17 mouse cellular contexts compared by ENCODE assay signal in genomic region chr8:70377049-70377448, GRCm38 (mm10). TPM values are rescaled to one million over a fixed set of nuclear protein-coding genes. Genes with fewer than 3 reads are reported as not detected.
DNase-seq lines count a peak whose midpoint lies in the region; ATAC-seq and TF ChIP-seq lines count a peak whose summit lies in the region.
"Had no signal": no experiment of that assay in that cellular context is flagged by ENCODE, and none has a peak within 500 bp of the region (broad histone marks: within the 10 kb centered on the region; RNA-seq: fewer than 3 reads in every experiment).

No protein-coding gene starts in this region.

- no peaks in the 10 kb centered on the region for H3K36me3 ChIP-seq in liver, embryonic 14.5 days (replicated peaks; ENCODE audit: control insufficient read depth, insufficient read depth, low read depth)
- H3K36me3 ChIP-seq in liver, embryonic 12.5 days = no peaks in the 10 kb centered on the region
- H3K36me3 ChIP-seq in ES-Bruce4 (ENCODE audit: control insufficient read depth, insufficient read depth, low read length, poor library complexity, severe bottlenecking) = no peaks in the 10 kb centered on the region
- no peaks in the 10 kb centered on the region for H3K36me3 ChIP-seq in embryonic facial prominence, embryonic 15.5 days
- H3K36me3 ChIP-seq in kidney, embryonic 14.5 days (ENCODE audit: control insufficient read depth, insufficient read depth, low read length) = no peaks in the 10 kb centered on the region
- H3K36me3 ChIP-seq: heart, embryonic 15.5 days; hindbrain, embryonic 12.5 days had no signal

- WGBS in liver, embryonic 14.5 days (ENCODE audit: insufficient replicate concordance) = 13% methylated on average over 15 of the region's 15 CpGs
- 17% methylated on average over 15 of the region's 15 CpGs for WGBS in liver, embryonic 12.5 days (ENCODE audit: insufficient replicate concordance)
- 15% methylated on average over 15 of the region's 15 CpGs for WGBS in embryonic facial prominence, embryonic 15.5 days
- WGBS in kidney, embryonic 14.5 days = 15% methylated on average over 15 of the region's 15 CpGs

- TF ChIP-seq POLR2A in ES-Bruce4 (IDR thresholded peaks at IDR 0.05; ENCODE audit: insufficient read depth, low read length) = no peak

- H3K9ac ChIP-seq in liver, embryonic 14.5 days (replicated peaks) = no peak overlapping the region
- no peak overlapping the region for H3K9ac ChIP-seq in liver, embryonic 12.5 days
- H3K9ac ChIP-seq in ES-Bruce4 (ENCODE audit: low read depth, poor library complexity, severe bottlenecking) = no peak overlapping the region
- H3K9ac ChIP-seq in embryonic facial prominence, embryonic 15.5 days = no peak overlapping the region
- no peak overlapping the region for H3K9ac ChIP-seq in kidney, embryonic 14.5 days (ENCODE audit: low read depth, low read length)
- H3K9ac ChIP-seq: heart, embryonic 15.5 days; liver, postnatal 0 days had no signal

- H3K27ac ChIP-seq in liver, embryonic 14.5 days = no peak overlapping the region
- H3K27ac ChIP-seq in liver, embryonic 12.5 days = no peak overlapping the region
- H3K27ac ChIP-seq in ES-Bruce4 (ENCODE audit: insufficient read depth, low read length) = no peak overlapping the region
- no peak overlapping the region for H3K27ac ChIP-seq in embryonic facial prominence, embryonic 15.5 days (replicated peaks)
- H3K27ac ChIP-seq in kidney, embryonic 14.5 days (ENCODE audit: low read depth, low read length) = no peak overlapping the region
- H3K27ac ChIP-seq: heart, embryonic 15.5 days; hindbrain, embryonic 12.5 days; macrophage had no signal

- no peak for TF ChIP-seq EP300 in liver, embryonic 14.5 days (IDR thresholded peaks at IDR 0.05; ENCODE audit: low read depth)
- no peak for TF ChIP-seq EP300 in ES-Bruce4 (IDR thresholded peaks at IDR 0.05; ENCODE audit: insufficient read depth, low read depth, low read length)

- peak; percentile 17 for DNase-seq in embryo, embryonic 10.5 days (ENCODE audit: low spot score)
- no peak for DNase-seq in embryo, embryonic 10 days (ENCODE audit: low spot score)
- DNase-seq in liver, embryonic 14.5 days (ENCODE audit: low read depth in 3 of 3, low spot score in 3 of 3) = no peak
- no peak for DNase-seq in frontal cortex, postnatal 10 days (ENCODE audit: low spot score in 2 of 2)
- DNase-seq: adrenal gland, postnatal 36 days; kidney, adult 8-10 months; left cerebral cortex, postnatal 4 days; right cerebral cortex, postnatal 4 days had no signal

- no peaks in the 10 kb centered on the region; a peak in 3 of 4 replicates for H3K4me1 ChIP-seq in liver, embryonic 14.5 days (replicated peaks; ENCODE audit: control insufficient read depth in 2 of 2, insufficient read depth in 2 of 2, low read length in 1 of 2)
- H3K4me1 ChIP-seq in liver, embryonic 12.5 days = peaks cover 39% of the 10 kb centered on the region
- H3K4me1 ChIP-seq in ES-Bruce4 (ENCODE audit: control insufficient read depth, insufficient read depth, low read length) = no peaks in the 10 kb centered on the region
- H3K4me1 ChIP-seq in embryonic facial prominence, embryonic 15.5 days = peaks cover 36% of the 10 kb centered on the region
- H3K4me1 ChIP-seq in kidney, embryonic 14.5 days (ENCODE audit: control insufficient read depth, insufficient read depth, low read length) = peaks cover 18% of the 10 kb centered on the region

- peaks cover 66% of the 10 kb centered on the region for H3K27me3 ChIP-seq in liver, embryonic 14.5 days (ENCODE audit: control insufficient read depth, insufficient read depth, low read length)
- H3K27me3 ChIP-seq in liver, embryonic 12.5 days (replicated peaks) = peaks cover 98% of the 10 kb centered on the region
- H3K27me3 ChIP-seq in ES-Bruce4 (ENCODE audit: control insufficient read depth, insufficient read depth, low read length, poor library complexity, severe bottlenecking) = 0 out of 2 replicates have a peak, but pooled peaks cover 4% of the 10 kb centered on the region
- peaks cover 75% of the 10 kb centered on the region for H3K27me3 ChIP-seq in embryonic facial prominence, embryonic 15.5 days
- peaks cover 68% of the 10 kb centered on the region for H3K27me3 ChIP-seq in kidney, embryonic 14.5 days (ENCODE audit: control insufficient read depth, insufficient read depth, low read length)

- peak; percentile 49 for TF ChIP-seq CTCF in liver, embryonic 14.5 days (IDR thresholded peaks at IDR 0.05; ENCODE audit: low read depth)
- TF ChIP-seq CTCF in ES-Bruce4 (IDR thresholded peaks at IDR 0.05; ENCODE audit: low read depth, low read length) = peak; percentile 57

- ATAC-seq in liver, embryonic 14.5 days (ENCODE audit: insufficient read depth) = no peak
- no peak for ATAC-seq in liver, embryonic 12.5 days
- ATAC-seq in embryonic facial prominence, embryonic 15.5 days (ENCODE audit: insufficient number of reproducible peaks, low FRiP score, low TSS enrichment, low read depth) = no peak
- ATAC-seq in kidney, embryonic 14.5 days (ENCODE audit: low FRiP score, low TSS enrichment) = no peak
- ATAC-seq: liver, postnatal 0 days; midbrain, embryonic 16.5 days had no signal

- H3K4me2 ChIP-seq in liver, embryonic 14.5 days (ENCODE audit: low read depth) = no peak overlapping the region
- no peak overlapping the region for H3K4me2 ChIP-seq in liver, embryonic 12.5 days
- H3K4me2 ChIP-seq in embryonic facial prominence, embryonic 15.5 days (replicated peaks) = 0 out of 2 replicates have a peak overlapping the region, but pooled peaks have one; percentile 30
- H3K4me2 ChIP-seq in kidney, embryonic 14.5 days (replicated peaks; ENCODE audit: low read depth, low read length) = no peak overlapping the region
- H3K4me2 ChIP-seq: hindbrain, embryonic 12.5 days had no signal

- no peak overlapping the region for H3K4me3 ChIP-seq in liver, embryonic 14.5 days (ENCODE audit: insufficient read depth in 1 of 2, low read depth in 2 of 2, low read length in 2 of 2)
- no peak overlapping the region for H3K4me3 ChIP-seq in liver, embryonic 12.5 days
- no peak overlapping the region for H3K4me3 ChIP-seq in ES-Bruce4 (ENCODE audit: low read depth, low read length)
- H3K4me3 ChIP-seq in embryonic facial prominence, embryonic 15.5 days (replicated peaks) = no peak overlapping the region
- no peak overlapping the region for H3K4me3 ChIP-seq in kidney, embryonic 14.5 days (ENCODE audit: low read length)
- H3K4me3 ChIP-seq: hindbrain, embryonic 12.5 days had no signal

- no peaks in the 10 kb centered on the region for H3K9me3 ChIP-seq in liver, embryonic 14.5 days (ENCODE audit: control insufficient read depth, low read length)
- H3K9me3 ChIP-seq in liver, embryonic 12.5 days (replicated peaks) = no peaks in the 10 kb centered on the region
- H3K9me3 ChIP-seq in ES-Bruce4 (replicated peaks; ENCODE audit: control insufficient read depth, insufficient read depth, low read length, poor library complexity, severe bottlenecking) = no peaks in the 10 kb centered on the region
- H3K9me3 ChIP-seq in embryonic facial prominence, embryonic 15.5 days (replicated peaks) = no peaks in the 10 kb centered on the region
- no peaks in the 10 kb centered on the region for H3K9me3 ChIP-seq in kidney, embryonic 14.5 days (ENCODE audit: control insufficient read depth, low read length)
- H3K9me3 ChIP-seq: heart, embryonic 15.5 days; hindbrain, embryonic 12.5 days had no signal

RNA-seq across cellular contexts. Expression of gene Comp, which starts 3.7 kb away (rescaled TPM):
- 0.39 and 0.47 TPM in 2 replicates for polyA plus RNA-seq in liver, embryonic 14.5 days (2012; rRNA removed)
- 0.29 and 0.85 TPM in 2 replicates for polyA plus RNA-seq in liver, embryonic 14.5 days (2014; fragmentation: Nextera tagmentation; extraction: Ambion mirVana)
- polyA plus RNA-seq in liver, embryonic 12.5 days (2016; fragmentation: Nextera tagmentation; extraction: Ambion mirVana) = 0.27 and 0.63 TPM in 2 replicates
- polyA plus RNA-seq in ES-Bruce4 (2011; ENCODE audit: insufficient read depth, insufficient read length, low read depth, missing spikeins) = 1.4 and 2.0 TPM in 2 replicates
- 5.1 and 7.3 TPM in 2 replicates for polyA plus RNA-seq in embryonic facial prominence, embryonic 15.5 days (2015; fragmentation: Nextera tagmentation; extraction: Ambion mirVana)
- polyA plus RNA-seq in kidney, embryonic 14.5 days (2014; fragmentation: Nextera tagmentation; extraction: Ambion mirVana) = 0.14 and 0.26 TPM in 2 replicates
- polyA plus RNA-seq: macrophage had no signal

RNA-seq across cellular contexts. Expression of gene Upf1, which starts 24.0 kb away (rescaled TPM):
- polyA plus RNA-seq in liver, embryonic 14.5 days (2012; rRNA removed) = 12.3 and 14.1 TPM in 2 replicates
- polyA plus RNA-seq in liver, embryonic 14.5 days (2014; fragmentation: Nextera tagmentation; extraction: Ambion mirVana) = 9.3 and 11.6 TPM in 2 replicates
- 30.4 and 30.5 TPM in 2 replicates for polyA plus RNA-seq in liver, embryonic 12.5 days (2016; fragmentation: Nextera tagmentation; extraction: Ambion mirVana)
- 46.3 and 50.1 TPM in 2 replicates for polyA plus RNA-seq in ES-Bruce4 (2011; ENCODE audit: insufficient read depth, insufficient read length, low read depth, missing spikeins)
- polyA plus RNA-seq in embryonic facial prominence, embryonic 15.5 days (2015; fragmentation: Nextera tagmentation; extraction: Ambion mirVana) = 18.6 and 21.2 TPM in 2 replicates
- 21.8 and 24.2 TPM in 2 replicates for polyA plus RNA-seq in kidney, embryonic 14.5 days (2014; fragmentation: Nextera tagmentation; extraction: Ambion mirVana)

RNA-seq across cellular contexts. Expression of gene Gdf1, which starts 47.4 kb away (rescaled TPM):
- 0.16 and 0.22 TPM in 2 replicates for polyA plus RNA-seq in liver, embryonic 14.5 days (2012; rRNA removed)
- not detected in 2 replicates for polyA plus RNA-seq in liver, embryonic 14.5 days (2014; fragmentation: Nextera tagmentation; extraction: Ambion mirVana)
- polyA plus RNA-seq in liver, embryonic 12.5 days (2016; fragmentation: Nextera tagmentation; extraction: Ambion mirVana) = 1.0 and 1.5 TPM in 2 replicates
- 1.0 TPM in 1 of 2 replicates, not detected in the other for polyA plus RNA-seq in ES-Bruce4 (2011; ENCODE audit: insufficient read depth, insufficient read length, low read depth, missing spikeins)
- polyA plus RNA-seq in embryonic facial prominence, embryonic 15.5 days (2015; fragmentation: Nextera tagmentation; extraction: Ambion mirVana) = 1.7 and 2.6 TPM in 2 replicates
- 7.6 and 7.9 TPM in 2 replicates for polyA plus RNA-seq in kidney, embryonic 14.5 days (2014; fragmentation: Nextera tagmentation; extraction: Ambion mirVana)
- polyA plus RNA-seq: macrophage had no signal
